Mouse (Mus musculus): ENCODE results near the gene Gapdh. TPM values are rescaled to one million over a fixed set of nuclear protein-coding genes. Genes with fewer than 3 reads are reported as not detected.

Gene Gapdh
- polyA plus RNA-seq, 1 experiment from 2014 or later: 1,103 TPM

DNA sequence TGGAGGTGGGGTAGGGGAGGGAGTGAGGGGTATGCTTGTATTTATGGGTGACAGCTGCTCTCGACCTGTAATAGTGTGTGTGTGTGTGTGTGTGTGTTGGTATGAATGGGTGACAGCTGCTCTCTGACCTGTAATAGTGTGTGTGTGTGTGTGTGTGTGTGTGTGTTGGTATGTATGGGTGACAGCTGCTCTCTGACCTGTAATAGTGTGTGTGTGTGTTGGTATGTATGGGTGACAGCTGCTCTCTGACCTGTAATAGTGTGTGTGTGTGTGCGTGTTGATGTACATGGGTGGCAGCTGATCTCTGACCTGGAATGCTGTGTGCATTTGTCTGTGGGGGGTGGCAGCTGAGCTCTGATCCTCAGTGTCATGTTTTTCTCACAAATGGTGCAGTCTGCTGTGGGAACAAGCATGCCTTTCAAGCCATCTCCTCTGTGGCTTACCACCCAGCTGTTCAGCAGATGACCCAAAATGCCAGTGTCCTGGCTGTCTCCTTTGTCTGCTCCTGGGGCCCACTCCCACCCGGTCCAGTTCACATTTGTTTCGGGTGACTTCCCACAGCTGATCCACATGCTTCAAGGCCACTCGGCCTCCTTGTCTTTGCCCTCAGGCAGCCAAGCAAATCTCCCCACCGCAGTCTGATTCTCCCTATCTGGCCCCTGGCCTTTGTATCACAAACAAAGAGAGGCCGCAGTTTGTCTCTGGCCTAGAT, 9.2 kb downstream of the Gapdh start:
- Histone ChIP-seq H3K36me3 (ENCODE audit: control insufficient read depth, insufficient read depth, low read length) (peaks cover 7% of the 10 kb centered on the region), H3K4me1 (replicated peaks; ENCODE audit: control insufficient read depth, insufficient read depth) (no peaks in the 10 kb centered on the region), H3K27ac (replicated peaks) (no peak overlapping the region), H3K9me3 (ENCODE audit: control insufficient read depth, low read length) (no peaks in the 10 kb centered on the region), H3K4me3 (ENCODE audit: low read depth, low read length) (no peak overlapping the region), H3K27me3 (ENCODE audit: control insufficient read depth, insufficient read depth, low read length) (no peaks in the 10 kb centered on the region), H3K9ac (ENCODE audit: low read length) (no peak overlapping the region), H3K4me2 (replicated peaks; ENCODE audit: low read depth) (no peak overlapping the region)
- TF ChIP-seq EP300 (optimal IDR thresholded peaks at IDR 0.05) (no peak), CTCF (IDR thresholded peaks at IDR 0.05; ENCODE audit: low read depth) (no peak)
- 60% methylated on average over 7 of the region's 7 CpGs for WGBS
- no peak for ATAC-seq (ENCODE audit: low FRiP score, low TSS enrichment)
- no peak for DNase-seq (ENCODE audit: low spot score)

DNA sequence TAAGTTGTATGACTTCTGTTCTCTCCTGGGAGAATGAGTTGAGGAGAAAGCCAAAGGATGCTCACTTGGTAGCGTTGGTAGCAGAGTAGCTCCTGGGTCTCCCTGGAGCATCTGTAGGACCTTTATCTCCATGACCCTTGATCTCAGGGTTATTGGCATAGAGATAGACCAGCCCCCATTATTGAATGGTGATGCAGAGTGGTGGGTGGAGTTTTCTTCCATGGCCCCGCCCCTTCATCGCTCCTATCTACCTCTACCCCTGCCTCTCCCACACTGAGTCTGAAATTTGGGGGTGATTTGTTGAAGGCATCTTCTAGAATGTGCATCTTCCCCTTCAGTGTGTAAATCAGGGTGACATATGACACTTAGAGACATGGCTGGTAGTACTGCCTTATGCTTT, 9.8 kb downstream of the Gapdh start:
- Histone ChIP-seq H3K9ac (ENCODE audit: low read length) (no peak overlapping the region), H3K4me3 (ENCODE audit: low read depth, low read length) (no peak overlapping the region), H3K4me1 (replicated peaks; ENCODE audit: control insufficient read depth, insufficient read depth) (no peaks in the 10 kb centered on the region), H3K36me3 (ENCODE audit: control insufficient read depth, insufficient read depth, low read length) (peaks cover 7% of the 10 kb centered on the region), H3K4me2 (replicated peaks; ENCODE audit: low read depth) (no peak overlapping the region), H3K27ac (replicated peaks) (no peak overlapping the region), H3K9me3 (ENCODE audit: control insufficient read depth, low read length) (no peaks in the 10 kb centered on the region), H3K27me3 (ENCODE audit: control insufficient read depth, insufficient read depth, low read length) (no peaks in the 10 kb centered on the region)
- ATAC-seq (ENCODE audit: low FRiP score, low TSS enrichment) (no peak), DNase-seq (ENCODE audit: low spot score) (no peak)
- no peak for TF ChIP-seq CTCF (IDR thresholded peaks at IDR 0.05; ENCODE audit: low read depth)
- 84% methylated on average over 3 of the region's 3 CpGs for WGBS

DNA sequence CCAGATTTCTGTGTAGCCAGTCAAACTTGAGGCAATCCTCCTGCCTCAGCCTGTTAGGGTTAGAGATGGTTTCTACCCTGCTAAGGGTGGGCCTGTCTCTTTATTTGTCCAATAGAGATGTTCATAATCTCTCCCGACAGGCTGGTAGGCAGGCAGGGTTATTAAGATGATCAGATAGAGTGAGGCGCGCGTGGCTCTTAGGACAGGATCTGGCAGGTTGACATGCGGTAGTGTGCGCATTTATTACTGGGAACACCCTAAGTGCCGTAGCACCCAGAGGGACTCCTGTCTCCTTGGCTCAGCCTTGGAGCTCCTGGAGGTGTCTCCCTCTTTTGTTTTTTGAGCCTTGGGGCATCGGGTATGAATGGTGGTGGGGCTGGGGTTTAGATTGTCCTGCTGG, 11.0 kb downstream of the Gapdh start:
- no peak overlapping the region for H3K27ac ChIP-seq (replicated peaks)
- WGBS: 77% methylated on average over 8 of the region's 8 CpGs
- H3K9ac ChIP-seq (ENCODE audit: low read length): no peak overlapping the region
- TF ChIP-seq CTCF (IDR thresholded peaks at IDR 0.05; ENCODE audit: low read depth): no peak
- TF ChIP-seq EP300 (optimal IDR thresholded peaks at IDR 0.05): no peak
- DNase-seq (ENCODE audit: low spot score) (no peak), ATAC-seq (ENCODE audit: low FRiP score, low TSS enrichment) (no peak)
- no peak overlapping the region for H3K4me3 ChIP-seq (ENCODE audit: low read depth, low read length)
- H3K27me3 ChIP-seq (ENCODE audit: control insufficient read depth, insufficient read depth, low read length): no peaks in the 10 kb centered on the region
- H3K9me3 ChIP-seq (ENCODE audit: control insufficient read depth, low read length): no peaks in the 10 kb centered on the region
- H3K36me3 ChIP-seq (ENCODE audit: control insufficient read depth, insufficient read depth, low read length): peaks cover 7% of the 10 kb centered on the region
- H3K4me1 ChIP-seq (replicated peaks; ENCODE audit: control insufficient read depth, insufficient read depth): no peaks in the 10 kb centered on the region
- no peak overlapping the region for H3K4me2 ChIP-seq (replicated peaks; ENCODE audit: low read depth)

DNA sequence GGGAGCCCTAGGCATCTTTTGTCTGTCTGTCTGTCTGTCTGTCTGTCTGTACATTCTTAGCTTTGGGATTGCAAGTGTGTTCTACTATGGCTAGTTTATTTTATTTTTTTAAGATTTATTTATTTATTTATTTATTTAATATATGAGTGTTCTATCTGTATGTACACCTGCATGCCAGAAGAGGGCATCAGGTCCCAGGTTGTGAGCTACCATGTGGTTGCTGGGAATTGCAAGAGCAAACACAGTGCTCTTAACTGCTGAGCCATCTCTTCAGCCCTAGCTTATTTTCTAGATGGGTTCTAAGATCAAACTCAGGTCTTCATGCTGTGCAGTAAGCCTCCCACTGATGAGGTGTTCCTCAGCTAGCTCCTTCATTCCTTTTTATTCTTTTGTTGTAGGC, 11.7 kb downstream of the Gapdh start:
- H3K4me1 ChIP-seq (replicated peaks; ENCODE audit: control insufficient read depth, insufficient read depth): no peaks in the 10 kb centered on the region
- ATAC-seq (ENCODE audit: low FRiP score, low TSS enrichment) (no peak), DNase-seq (ENCODE audit: low spot score) (peak; percentile 52)
- H3K36me3 ChIP-seq (ENCODE audit: control insufficient read depth, insufficient read depth, low read length): peaks cover 7% of the 10 kb centered on the region; the same call in 1 of the 2 replicates
- no peaks in the 10 kb centered on the region for H3K9me3 ChIP-seq (ENCODE audit: control insufficient read depth, low read length)
- H3K4me3 ChIP-seq (ENCODE audit: low read depth, low read length): no peak overlapping the region
- no peaks in the 10 kb centered on the region for H3K27me3 ChIP-seq (ENCODE audit: control insufficient read depth, insufficient read depth, low read length)
- TF ChIP-seq CTCF (IDR thresholded peaks at IDR 0.05; ENCODE audit: low read depth) (peak; percentile 68), EP300 (optimal IDR thresholded peaks at IDR 0.05) (no peak)
- H3K27ac ChIP-seq (replicated peaks): no peak overlapping the region
- no peak overlapping the region for H3K4me2 ChIP-seq (replicated peaks; ENCODE audit: low read depth)
- no peak overlapping the region for H3K9ac ChIP-seq (ENCODE audit: low read length)

DNA sequence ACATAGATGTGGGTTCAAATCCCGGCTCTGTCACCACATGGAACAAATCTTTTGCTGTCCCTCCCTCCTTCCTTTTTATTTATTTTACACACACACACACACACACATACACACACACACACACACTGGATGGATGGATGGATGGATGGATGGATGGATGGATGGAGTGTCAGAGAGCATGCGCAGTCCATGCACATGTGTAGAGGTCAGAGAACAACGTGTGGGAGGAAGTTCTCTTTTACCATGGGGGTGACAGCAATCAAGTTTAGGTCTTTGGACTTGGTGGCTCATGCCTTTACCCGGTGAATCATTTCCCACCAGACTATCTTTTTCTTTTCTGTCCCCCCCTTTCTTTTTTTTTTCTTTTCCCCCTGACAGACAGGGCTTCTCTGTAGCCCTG, 12.6 kb downstream of the Gapdh start:
- peaks cover 2% of the 10 kb centered on the region; the same call in 1 of the 2 replicates for H3K36me3 ChIP-seq (ENCODE audit: control insufficient read depth, insufficient read depth, low read length)
- no peak overlapping the region for H3K4me3 ChIP-seq (ENCODE audit: low read depth, low read length)
- no peaks in the 10 kb centered on the region for H3K9me3 ChIP-seq (ENCODE audit: control insufficient read depth, low read length)
- no peak overlapping the region for H3K9ac ChIP-seq (ENCODE audit: low read length)
- no peaks in the 10 kb centered on the region for H3K27me3 ChIP-seq (ENCODE audit: control insufficient read depth, insufficient read depth, low read length)
- H3K4me1 ChIP-seq (replicated peaks; ENCODE audit: control insufficient read depth, insufficient read depth): no peaks in the 10 kb centered on the region
- H3K27ac ChIP-seq (replicated peaks): no peak overlapping the region
- H3K4me2 ChIP-seq (replicated peaks; ENCODE audit: low read depth): no peak overlapping the region
- DNase-seq (ENCODE audit: low spot score) (no peak), ATAC-seq (ENCODE audit: low FRiP score, low TSS enrichment) (no peak)
- TF ChIP-seq EP300 (optimal IDR thresholded peaks at IDR 0.05) (no peak), CTCF (IDR thresholded peaks at IDR 0.05; ENCODE audit: low read depth) (no peak)
- 89% methylated on average over 4 of the region's 4 CpGs for WGBS

DNA sequence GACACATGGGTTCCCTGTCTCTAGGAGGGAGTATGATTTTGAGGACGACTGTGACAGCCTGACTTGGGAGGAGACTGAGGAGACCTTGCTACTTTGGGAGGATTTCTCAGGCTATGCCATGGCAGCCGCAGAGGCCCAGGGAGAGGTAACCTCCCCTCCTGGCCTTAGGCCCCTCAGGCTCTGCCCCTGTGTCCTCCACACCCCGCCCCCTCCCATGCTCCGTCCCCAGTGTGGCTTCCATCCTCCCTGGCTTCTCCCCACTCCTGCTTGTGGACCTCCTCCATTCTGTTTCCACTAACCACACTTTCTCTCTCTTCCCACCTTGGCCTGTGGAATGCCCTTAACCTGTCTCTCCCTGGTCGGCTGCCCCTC, 13.3 kb downstream of the Gapdh start:
- no peaks in the 10 kb centered on the region for H3K36me3 ChIP-seq (ENCODE audit: control insufficient read depth, insufficient read depth, low read length)
- 76% methylated on average over 5 of the region's 5 CpGs for WGBS

More for the DNA sequence above, 13.3 kb downstream of the Gapdh start:
- no peak overlapping the region for H3K4me3 ChIP-seq (ENCODE audit: low read depth, low read length)
- no peak for ATAC-seq (ENCODE audit: low FRiP score, low TSS enrichment)
- TF ChIP-seq EP300 (optimal IDR thresholded peaks at IDR 0.05) (no peak), CTCF (IDR thresholded peaks at IDR 0.05; ENCODE audit: low read depth) (no peak)
- no peaks in the 10 kb centered on the region for H3K9me3 ChIP-seq (ENCODE audit: control insufficient read depth, low read length)
- H3K9ac ChIP-seq (ENCODE audit: low read length): no peak overlapping the region
- H3K4me1 ChIP-seq (replicated peaks; ENCODE audit: control insufficient read depth, insufficient read depth): no peaks in the 10 kb centered on the region
- H3K27ac ChIP-seq (replicated peaks): no peak overlapping the region
- H3K4me2 ChIP-seq (replicated peaks; ENCODE audit: low read depth): no peak overlapping the region
- no peak for DNase-seq (ENCODE audit: low spot score)
- H3K27me3 ChIP-seq (ENCODE audit: control insufficient read depth, insufficient read depth, low read length): no peaks in the 10 kb centered on the region

Data from stomach, postnatal 0 days (tissue).